Mouse (Mus musculus) frontal cortex, adult 2 months (tissue): ENCODE data around the gene Qtrt2. TPM values are rescaled to one million over a fixed set of nuclear protein-coding genes. Genes with fewer than 3 reads are reported as not detected.

Source experiments
- DNase-seq, 2 experiments: peaks; one replicate each; pipeline ENCODE4 v3.0.0; 2022; ENCODE audit warnings: low spot score in 1 of 2; ENCODE audit errors: extremely low spot score in 1 of 2
- polyA plus RNA-seq: library from polyadenylated mRNA; depleted of rRNA; stranded (reverse); fragments of >200 nt; gene quantifications from 2 replicates; pipeline ENCODE4 v1.2.3, GENCODE M21; 2012

Gene Qtrt2
- polyA plus RNA-seq, 1 experiment = 44.2 TPM

DNA sequence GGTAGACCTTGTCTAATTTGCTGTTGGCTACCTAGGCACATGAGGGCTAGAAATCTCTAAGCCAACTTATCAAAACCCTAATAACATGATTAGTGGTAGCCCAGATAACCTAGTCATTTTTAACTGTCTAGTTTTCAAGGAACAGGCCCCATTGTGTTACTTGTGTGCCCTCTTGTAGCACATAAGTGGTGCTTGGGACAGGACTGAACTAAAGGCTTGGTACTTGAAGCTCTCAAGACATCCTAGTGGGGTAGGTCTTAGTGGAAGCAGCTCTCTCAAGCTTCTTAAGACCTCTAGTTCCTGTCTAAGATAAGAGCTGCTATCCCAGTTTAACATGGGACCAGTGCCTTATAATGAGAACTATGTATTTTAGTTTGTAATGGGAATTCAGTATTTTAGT lies 4.0 kb upstream of the Qtrt2 start:
- no peak for DNase-seq

DNA sequence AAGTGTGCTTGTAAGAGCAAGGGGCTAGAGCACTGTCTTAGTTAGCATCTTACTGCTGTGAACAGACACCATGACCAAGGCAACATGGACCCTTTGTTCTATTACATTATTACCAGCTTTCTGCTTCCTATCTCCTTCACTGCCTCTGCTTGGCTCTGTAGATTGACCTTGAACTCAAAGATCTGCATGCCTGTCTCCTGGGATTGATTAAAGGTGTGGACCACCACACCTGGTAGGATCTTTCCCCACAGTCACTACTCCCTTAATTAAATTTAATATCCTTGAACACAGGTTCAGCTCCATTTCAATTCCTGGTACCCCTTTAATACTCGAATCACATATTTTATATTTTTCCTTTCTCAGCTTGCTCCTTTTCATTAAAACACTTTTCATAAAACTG lies 763 bp downstream of the Qtrt2 start:
- no peak for DNase-seq

DNA sequence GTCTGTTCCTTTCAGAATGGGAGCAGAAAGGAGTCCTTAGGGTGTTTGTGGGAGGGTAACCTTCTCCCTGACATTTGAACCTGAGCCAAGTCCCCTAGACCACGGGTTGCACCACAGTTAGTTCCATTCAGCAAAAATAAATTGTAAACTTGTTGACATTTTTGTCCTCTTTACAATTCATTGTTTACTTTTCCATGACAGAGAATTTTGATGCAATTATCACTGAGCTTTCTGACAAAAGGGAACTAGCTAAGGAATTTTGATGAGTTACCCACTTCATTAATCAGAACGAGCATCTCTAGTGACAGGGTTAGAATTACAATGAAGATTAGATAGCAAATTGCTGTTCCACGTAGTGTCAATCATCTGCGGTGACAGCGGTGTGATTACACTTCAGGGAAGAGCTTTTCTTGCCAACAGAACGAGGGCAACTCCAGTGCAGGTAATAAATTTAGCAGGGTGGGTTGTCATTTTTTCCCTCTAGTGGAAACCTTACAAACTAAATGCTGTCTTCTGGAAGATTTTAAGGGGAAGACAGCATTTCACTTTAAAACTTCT lies 1.5 kb downstream of the Qtrt2 start:
- DNase-seq = no peak

DNA sequence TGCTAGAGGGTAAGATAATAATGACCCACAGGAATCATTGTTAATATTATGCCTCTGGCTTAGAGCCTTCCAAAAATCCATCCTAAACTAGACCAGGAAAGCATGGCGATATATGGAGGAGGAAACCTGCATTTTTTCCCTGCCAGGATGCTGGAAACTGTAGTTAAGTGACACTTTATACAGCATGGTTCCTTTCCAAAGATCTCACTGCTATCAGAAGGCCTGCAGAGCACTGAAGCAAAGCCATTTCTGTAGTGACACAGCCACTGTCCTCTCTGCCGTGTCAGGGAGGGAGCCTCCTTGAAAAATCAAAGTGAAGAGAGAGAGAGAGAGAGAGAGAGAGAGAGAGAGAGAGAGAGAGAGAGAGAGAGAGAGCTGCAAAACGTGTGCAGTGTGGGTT lies 4.0 kb downstream of the Qtrt2 start:
- DNase-seq = no peak

DNA sequence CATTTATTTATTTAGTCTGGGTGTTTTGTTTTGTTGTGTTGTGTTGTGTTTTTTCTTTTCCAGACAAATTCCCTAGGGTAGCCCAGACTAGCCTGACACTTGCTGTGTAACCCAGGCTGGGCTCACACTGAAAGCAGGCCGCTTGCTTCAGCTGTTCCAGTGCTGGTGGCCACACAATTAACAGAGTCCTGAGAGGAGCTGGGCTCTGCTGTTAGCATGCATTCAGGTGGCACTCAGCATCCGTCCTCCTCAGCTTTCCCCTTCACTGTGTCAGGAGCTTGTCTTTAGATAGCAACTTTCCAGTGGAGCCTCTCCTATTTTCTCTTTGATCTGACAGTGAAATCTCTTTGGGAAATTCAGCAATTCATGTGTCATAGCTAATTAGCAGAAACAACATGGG lies 4.6 kb downstream of the Qtrt2 start:
- no peak for DNase-seq

DNA sequence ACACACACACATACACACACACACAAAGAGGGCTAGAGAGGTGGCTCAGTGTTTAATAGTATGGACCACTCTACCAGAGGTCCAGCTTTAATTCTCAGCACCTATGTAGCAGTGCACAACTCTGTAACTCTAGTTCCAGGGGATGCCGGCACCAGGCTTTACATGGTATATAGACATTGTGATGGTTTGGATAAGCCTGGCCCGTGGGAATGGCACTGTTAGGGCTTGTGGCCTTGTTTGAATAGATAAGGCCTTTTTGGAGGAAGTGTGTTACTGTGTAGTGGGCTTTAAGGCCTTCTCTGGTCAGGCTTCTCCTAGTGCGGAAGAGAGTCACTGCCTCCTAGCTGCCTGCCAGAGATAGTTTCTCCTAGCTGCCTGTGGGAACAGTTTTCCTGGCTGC lies 7.7 kb downstream of the Qtrt2 start:
- no peak for DNase-seq

DNA sequence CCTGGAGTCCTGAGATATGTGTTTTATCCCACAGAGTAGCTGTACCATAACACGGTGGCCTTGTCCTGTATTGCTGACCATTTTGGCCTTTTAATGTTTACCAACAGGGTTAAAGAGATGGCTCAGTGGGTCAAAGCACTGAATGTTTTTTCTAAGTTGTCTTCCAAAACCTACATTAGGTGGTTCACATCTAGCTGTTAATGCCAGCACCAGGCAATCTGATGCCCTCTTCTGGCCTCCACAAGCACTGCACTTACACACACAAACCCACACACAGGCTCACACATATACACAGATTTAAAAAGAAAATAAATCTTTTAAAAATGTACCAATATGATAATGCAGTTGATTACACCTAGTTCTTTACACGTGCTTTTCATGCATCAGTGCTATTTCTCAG lies 17.7 kb downstream of the Qtrt2 start:
- no peak for DNase-seq

DNA sequence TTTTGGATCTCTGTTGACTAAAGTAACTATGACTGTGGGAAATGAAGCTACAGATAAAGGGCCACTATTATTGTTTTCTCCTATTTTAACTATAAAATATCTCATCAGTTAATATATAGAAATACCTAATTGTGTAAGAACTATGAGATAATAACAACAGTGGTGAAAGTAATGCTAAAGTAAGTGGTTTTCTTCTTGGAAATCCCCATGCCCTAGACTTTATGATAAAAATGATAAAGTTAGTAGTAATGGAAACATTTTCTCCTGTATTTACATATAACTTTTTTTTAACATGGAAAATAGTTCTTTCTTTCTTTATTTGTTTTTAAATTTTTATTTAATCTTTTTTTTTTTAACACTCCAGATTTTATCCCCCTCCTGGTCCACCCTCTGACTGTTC lies 26.0 kb downstream of the Qtrt2 start:
- no peak for DNase-seq

DNA sequence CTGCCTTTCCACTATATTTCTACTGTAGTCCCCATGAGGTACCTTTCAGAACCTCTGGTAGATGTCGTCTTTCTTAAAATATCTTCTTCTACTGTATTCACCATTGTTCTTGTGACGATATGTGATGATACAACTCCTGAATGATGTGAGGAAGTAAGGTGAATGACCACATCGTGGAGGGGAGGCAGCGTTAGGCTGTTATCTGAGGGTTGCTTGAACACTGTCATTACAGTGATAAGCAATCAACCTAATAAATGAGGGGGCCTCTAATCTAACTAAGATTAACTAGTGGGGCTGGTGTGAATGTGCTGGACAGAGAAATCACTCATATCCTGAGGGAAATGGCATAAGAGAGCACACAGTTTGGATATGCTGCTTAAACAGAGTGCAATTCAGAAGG lies 26.5 kb downstream of the Qtrt2 start:
- DNase-seq = no peak

DNA sequence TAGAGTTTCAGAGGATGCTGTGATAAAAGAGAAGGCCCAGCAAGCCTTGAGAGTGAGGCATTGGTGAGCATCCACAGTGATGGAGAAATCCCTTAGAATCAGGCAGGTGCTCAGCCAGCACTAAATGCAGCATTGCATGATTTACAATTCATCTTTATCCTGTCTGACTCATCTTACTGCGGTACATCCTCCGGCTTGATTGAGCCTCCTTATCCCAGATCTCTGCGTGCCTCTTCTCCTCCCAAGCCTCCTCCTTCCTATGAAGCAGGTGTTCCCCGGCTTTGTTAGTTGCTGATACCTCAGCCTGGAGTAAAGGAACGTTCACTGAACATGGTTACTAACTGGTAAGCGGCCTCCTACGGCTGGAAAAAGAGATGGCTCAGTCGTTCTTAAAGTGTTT lies 32.1 kb downstream of the Qtrt2 start:
- peak in 1 of 2 experiments; percentile 34 for DNase-seq

DNA sequence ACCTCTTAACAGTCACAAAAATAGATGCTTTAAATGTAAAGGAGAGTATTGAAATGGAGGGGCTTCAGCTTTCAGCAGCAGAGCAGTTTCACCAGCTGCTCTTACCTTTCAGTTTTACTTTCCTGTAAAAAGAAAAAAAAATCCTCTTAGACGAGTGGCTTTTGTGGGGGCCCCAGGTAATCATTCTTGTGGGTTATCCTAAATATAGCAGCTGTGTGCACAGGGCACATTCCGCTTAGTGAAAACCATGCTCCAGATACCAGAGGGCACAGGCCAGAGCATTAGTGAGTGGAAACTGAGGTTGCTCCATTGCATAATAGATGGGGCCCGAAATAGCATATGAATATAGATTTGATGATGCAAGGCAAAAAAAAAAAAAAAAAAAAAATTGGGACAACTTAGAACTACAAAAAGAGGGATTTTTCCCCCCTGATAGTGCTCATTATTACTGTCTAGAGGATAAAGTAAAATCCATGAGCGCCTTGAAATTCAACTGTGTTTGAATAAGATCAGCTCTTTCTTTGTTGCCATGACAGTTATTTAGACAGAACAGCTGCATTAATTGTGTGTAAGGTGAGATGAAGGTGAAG lies 35.8 kb downstream of the Qtrt2 start:
- no peak for DNase-seq

DNA sequence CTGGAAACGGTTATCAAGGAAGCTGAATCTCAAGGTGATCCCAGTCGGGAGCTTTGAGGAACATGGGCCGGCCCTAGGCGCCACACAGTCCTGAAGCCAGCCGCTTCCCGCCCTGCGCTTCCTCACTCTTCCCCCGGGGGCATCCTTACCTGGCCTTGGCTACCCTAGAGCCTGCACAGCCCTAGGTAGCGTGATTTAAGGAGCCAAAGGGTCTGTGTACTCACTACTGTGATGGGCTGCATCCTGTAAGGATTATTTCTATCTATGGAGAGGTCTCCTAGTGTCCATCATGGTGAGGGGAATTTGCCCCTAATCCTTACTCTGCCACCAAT lies 36.6 kb downstream of the Qtrt2 start:
- no peak for DNase-seq

DNA sequence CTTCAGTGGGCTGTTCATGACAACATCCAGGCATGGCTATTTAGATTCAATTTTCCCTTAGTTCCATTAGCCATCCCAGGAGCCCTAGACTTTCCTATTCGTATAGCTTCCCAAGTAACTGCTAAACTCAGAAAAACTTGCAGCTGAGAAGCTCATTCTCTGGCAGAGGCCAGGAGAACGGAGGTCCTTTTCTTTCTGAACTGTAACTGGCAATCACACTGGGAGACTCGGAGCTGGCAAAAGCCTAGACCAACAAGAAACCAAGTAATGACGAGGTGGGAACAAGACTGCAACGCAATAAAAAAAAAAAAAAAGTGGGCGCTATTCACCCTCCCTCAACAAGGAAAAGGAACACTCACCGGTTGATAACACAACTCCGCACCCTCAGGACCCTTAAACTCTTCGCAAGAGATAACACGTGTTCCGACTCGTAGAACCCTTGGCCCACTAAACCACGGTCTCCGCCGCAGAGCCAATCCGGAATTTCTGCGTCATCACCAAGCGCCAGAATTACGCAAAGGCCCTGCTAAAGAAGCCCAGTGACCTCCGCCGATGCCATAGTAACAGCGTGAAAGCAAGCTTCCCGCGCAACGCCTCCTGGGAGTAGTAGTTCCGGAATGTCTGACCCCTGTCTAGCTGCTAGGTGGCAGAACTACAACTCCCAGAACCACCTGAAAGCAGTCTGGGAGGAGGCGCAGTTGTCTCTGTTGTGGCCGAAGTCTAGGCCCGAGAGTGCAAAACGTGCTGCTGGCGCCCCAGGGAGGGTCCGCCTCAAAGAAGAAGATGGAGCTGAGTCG lies 37.2 kb downstream of the Qtrt2 start, which contains the start of gene Ccdc191:
Gene Ccdc191, plus strand, starts transcription at position 593 of the 797 bp plus-strand sequence.
- peak; percentile 100 for DNase-seq

DNA sequence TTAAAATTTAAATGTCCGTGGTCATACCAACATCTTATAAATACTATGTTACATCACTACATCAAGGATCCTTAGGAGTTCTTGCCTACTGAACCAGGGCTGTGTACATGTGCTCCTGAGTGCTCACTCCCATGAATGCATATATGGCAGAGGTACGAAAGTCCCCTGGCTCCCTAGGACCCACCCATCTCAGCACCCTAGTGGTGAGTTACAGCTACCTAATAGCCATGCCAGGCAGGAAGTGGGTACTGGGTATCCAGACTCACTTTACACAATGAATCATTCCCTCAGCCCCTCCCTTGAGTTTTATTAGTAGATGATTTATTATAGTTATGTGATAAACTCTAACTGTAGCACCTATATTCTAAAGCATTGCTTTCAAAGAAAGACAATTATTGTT lies 44.3 kb downstream of the Qtrt2 start:
- DNase-seq = no peak

DNA sequence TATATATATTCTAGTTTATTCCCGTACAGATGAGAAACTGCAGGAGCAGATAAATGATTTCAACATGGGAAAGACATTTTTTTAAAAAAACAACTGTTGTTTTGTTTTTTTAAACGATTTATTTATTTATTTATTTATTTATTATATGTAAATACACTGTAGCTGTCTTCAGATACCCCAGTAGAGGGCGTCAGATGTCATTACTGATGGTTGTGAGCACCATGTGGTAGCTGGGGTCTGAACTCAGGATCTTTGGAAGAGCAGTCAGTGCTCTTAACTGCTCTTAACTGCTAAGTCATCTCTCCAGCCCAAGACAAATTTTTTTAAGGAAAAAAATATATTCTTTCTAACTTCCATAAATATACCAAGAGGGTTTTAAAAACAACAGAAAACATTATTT lies 45.0 kb downstream of the Qtrt2 start:
- no peak for DNase-seq

DNA sequence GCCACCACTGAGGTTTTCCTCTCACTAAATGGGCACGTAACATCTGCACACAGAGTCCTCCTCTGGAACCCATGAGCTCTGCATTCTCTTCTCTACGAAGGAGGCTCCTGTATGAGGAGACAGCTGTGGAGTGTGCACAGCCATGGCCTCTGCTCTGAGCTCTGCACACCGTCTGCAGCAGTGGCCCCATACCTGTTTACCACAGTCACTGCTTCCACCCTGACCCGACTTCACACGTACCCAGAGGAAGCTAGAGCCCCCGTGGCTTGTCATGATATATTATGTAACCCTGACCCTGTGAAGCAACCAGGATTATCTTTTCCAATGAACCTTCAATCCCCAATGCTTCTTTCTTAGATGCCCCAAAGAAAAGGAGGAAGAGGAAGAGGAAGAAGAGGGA lies 46.8 kb downstream of the Qtrt2 start:
- DNase-seq = no peak

DNA sequence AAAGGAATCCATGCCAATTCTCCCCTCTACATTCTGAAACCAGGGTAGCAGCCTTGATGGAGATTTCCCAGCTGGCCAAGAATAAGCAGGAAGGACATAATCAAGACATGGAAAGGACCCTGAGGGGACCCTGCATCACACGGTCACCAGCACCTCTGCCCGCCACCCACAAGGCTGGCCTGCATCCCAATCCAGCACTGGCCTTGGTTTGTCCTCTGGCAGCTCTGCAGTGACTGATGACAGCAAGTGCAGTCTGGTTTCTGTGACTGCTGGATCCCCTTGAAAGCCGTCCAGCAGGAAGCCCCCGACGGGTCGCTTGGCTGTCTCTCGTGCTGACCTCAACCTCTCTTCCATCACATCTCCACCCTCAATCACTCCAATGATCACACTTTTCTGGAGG lies 55.2 kb downstream of the Qtrt2 start:
- no peak for DNase-seq

DNA sequence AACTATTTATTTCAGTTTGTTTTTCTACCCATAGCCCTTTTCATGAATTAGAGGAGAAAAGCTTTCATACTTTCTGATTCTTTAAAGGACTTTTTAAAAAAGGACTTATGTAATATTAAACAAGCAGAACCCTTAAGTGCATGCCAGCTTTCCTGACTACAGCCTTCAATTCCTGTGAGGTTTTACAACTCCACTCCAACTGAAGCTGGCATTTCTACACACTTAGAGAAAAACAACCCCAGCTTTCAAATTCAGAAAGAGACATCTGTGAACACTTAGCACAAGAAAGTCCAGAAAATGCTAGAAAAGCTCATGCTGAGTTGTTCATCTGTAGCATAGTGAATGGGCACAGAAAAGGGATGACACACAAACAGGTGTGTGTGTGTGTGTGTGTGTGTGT lies 56.8 kb downstream of the Qtrt2 start:
- DNase-seq = no peak

DNA sequence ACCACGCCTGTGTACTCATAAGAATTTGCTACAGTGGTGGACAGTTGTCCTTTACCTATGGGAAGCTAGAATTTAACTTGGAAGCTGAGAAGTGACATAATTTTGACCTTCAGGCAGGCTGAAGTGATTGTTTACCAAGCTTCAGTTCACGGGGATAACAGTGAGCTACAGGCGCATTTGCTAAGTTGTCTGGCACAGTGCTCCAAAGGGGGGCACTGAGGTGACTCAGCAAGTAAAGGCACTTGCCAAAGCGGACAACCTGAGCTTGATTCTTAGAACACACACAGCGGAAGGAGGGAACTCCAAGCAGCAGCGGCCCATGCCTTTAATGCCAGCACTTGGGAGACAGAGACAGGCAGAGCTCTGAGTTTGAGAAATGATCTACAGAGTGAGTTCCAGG lies 66.0 kb downstream of the Qtrt2 start:
- DNase-seq = no peak

DNA sequence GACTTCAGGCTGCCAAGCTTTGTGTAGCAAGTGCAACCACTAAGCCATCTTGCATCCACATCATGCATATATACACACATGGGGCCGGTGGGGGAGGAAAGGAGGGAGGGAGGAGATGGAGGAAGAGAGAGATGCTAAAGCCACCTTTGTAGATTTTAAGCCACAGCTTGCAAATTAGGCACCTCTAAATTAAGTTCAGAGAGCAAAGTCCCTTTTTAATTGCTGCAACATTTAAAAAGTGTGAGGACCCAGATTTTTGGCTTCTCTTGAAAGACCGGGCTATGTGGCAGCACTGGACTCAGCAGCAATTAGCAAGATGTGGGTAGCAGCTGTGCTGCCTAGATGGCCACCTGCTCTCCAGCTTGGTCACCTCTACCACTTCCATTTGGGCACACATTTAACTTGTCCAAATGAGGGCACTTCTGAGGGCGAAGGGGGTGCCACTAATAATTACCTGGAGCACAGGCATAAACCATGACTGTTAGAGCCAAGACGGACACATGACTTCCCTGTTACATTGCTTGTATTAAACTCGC lies 67.6 kb downstream of the Qtrt2 start:
- DNase-seq = no peak

DNA sequence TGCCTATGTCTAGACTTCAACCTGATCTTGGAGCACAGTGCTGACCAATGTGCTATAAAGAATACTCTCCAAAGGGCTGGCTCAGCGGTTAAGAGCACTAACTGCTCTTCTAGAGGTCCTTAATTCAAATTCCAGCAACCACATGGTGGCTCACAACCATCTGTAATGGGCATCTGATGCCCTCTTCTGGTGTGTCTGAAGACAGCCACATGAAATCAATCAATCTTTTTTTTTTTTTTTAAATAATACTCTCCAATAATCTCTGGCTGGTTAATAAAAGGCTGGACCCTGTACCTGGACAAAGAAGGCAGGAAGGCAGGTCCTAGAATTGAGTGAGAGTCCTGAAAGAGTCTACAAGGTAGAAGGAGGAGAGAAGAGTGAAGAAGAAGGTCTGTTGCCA lies 76.8 kb downstream of the Qtrt2 start:
- no peak for DNase-seq

DNA sequence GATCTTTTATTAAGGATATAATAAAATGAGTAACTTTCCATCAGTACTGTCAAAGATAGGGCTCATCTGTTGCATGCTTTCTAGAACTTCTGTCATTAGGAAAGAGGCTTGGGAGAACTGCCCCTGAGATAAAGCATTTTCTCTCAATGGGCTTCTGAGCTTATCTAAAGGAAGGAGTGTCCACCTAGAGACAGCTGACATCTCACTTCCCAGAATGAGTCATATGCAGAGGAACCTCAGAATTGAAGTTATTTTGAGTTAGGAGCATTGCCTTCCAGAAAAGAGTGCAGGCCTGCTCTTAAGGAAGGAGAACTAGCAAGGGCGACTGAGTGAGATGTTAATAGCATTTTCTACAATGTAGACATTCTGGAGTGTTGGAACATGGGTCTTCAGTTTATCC lies 85.4 kb downstream of the Qtrt2 start:
- no peak for DNase-seq
